Mouse (Mus musculus): Measurements from ENCODE around the gene Rps27. TPM values are rescaled to one million over a fixed set of nuclear protein-coding genes. Genes with fewer than 3 reads are reported as not detected.

Gene Rps27
- polyA plus RNA-seq, 1 experiment from 2014 or later, result 1,066 TPM

- no peaks in the 10 kb centered on the region for H3K9me3 ChIP-seq
- peak overlapping the region; percentile 88 for H3K27ac ChIP-seq
- DNase-seq (ENCODE audit: low spot score), result peak; percentile 81
- peaks cover 26% of the 10 kb centered on the region for H3K36me3 ChIP-seq
- peak overlapping the region; percentile 58 for H3K4me3 ChIP-seq
- peaks cover 27% of the 10 kb centered on the region for H3K4me1 ChIP-seq (replicated peaks)
- no peaks in the 10 kb centered on the region for H3K27me3 ChIP-seq (ENCODE audit: insufficient read depth, poor library complexity, severe bottlenecking)
- WGBS, result under 1% methylated on average over 20 of the region's 20 CpGs
Observed at GRCm38 (mm10) chr3:90220531-90220951, 7.1 kb upstream of the Rps27 start.

- 21% methylated on average over 6 of the region's 6 CpGs for WGBS
- peak overlapping the region; percentile 88 for H3K27ac ChIP-seq
- H3K4me3 ChIP-seq, result peak overlapping the region; percentile 58
- DNase-seq (ENCODE audit: low spot score), result peak; percentile 47
- H3K36me3 ChIP-seq, result peaks cover 22% of the 10 kb centered on the region
- H3K4me1 ChIP-seq (replicated peaks), result peaks cover 27% of the 10 kb centered on the region
- H3K27me3 ChIP-seq (ENCODE audit: insufficient read depth, poor library complexity, severe bottlenecking), result no peaks in the 10 kb centered on the region
- no peaks in the 10 kb centered on the region for H3K9me3 ChIP-seq
Observed at GRCm38 (mm10) chr3:90220088-90220487, 6.6 kb upstream of the Rps27 start.

GRCm38 (mm10) chr3:90215825-90216380, 2.5 kb upstream of the Rps27 start:
- no peaks in the 10 kb centered on the region for H3K9me3 ChIP-seq
- peaks cover 36% of the 10 kb centered on the region for H3K4me1 ChIP-seq (replicated peaks)
- no peak for DNase-seq (ENCODE audit: low spot score)
- H3K36me3 ChIP-seq, result peaks cover 19% of the 10 kb centered on the region
- 50% methylated on average over 1 of the region's 1 CpGs for WGBS
- no peak overlapping the region for H3K27ac ChIP-seq
- no peaks in the 10 kb centered on the region for H3K27me3 ChIP-seq (ENCODE audit: insufficient read depth, poor library complexity, severe bottlenecking)
- no peak overlapping the region for H3K4me3 ChIP-seq

- no peak for DNase-seq (ENCODE audit: low spot score)
Observed at GRCm38 (mm10) chr3:90213956-90214684, 669 bp upstream of the Rps27 start.

GRCm38 (mm10) chr3:90212723-90213122, 728 bp downstream of the Rps27 start:
- DNase-seq (ENCODE audit: low spot score), result no peak
- Histone ChIP-seq H3K4me3 (peak overlapping the region; percentile 82), H3K4me1 (replicated peaks) (peaks cover 30% of the 10 kb centered on the region), H3K9me3 (no peaks in the 10 kb centered on the region), H3K36me3 (peaks cover 50% of the 10 kb centered on the region), H3K27ac (peak overlapping the region; percentile 97), H3K27me3 (ENCODE audit: insufficient read depth, poor library complexity, severe bottlenecking) (no peaks in the 10 kb centered on the region)
- WGBS, result 15% methylated on average over 5 of the region's 5 CpGs

More at GRCm38 (mm10) chr3:90213956-90214684, 669 bp upstream of the Rps27 start:
- peak overlapping the region; percentile 82 for H3K4me3 ChIP-seq
- peaks cover 30% of the 10 kb centered on the region for H3K4me1 ChIP-seq (replicated peaks)
- peaks cover 37% of the 10 kb centered on the region for H3K36me3 ChIP-seq
- H3K9me3 ChIP-seq, result no peaks in the 10 kb centered on the region
- H3K27me3 ChIP-seq (ENCODE audit: insufficient read depth, poor library complexity, severe bottlenecking), result no peaks in the 10 kb centered on the region
- WGBS, result 16% methylated on average over 12 of the region's 12 CpGs
- H3K27ac ChIP-seq, result peak overlapping the region; percentile 97

GRCm38 (mm10) chr3:90211475-90212398, 1.7 kb downstream of the Rps27 start:
- Histone ChIP-seq H3K27ac (no peak overlapping the region), H3K27me3 (ENCODE audit: insufficient read depth, poor library complexity, severe bottlenecking) (no peaks in the 10 kb centered on the region), H3K4me1 (replicated peaks) (peaks cover 30% of the 10 kb centered on the region), H3K36me3 (peaks cover 60% of the 10 kb centered on the region), H3K4me3 (peak overlapping the region; percentile 82), H3K9me3 (no peaks in the 10 kb centered on the region)
- WGBS, result 86% methylated on average over 13 of the region's 13 CpGs
- DNase-seq (ENCODE audit: low spot score), result no peak

- Histone ChIP-seq H3K36me3 (peaks cover 77% of the 10 kb centered on the region), H3K9me3 (no peaks in the 10 kb centered on the region), H3K4me1 (replicated peaks) (peaks cover 30% of the 10 kb centered on the region), H3K27ac (no peak overlapping the region), H3K27me3 (ENCODE audit: insufficient read depth, poor library complexity, severe bottlenecking) (no peaks in the 10 kb centered on the region), H3K4me3 (no peak overlapping the region)
- no peak for DNase-seq (ENCODE audit: low spot score)
- WGBS, result 94% methylated on average over 5 of the region's 5 CpGs
Observed at GRCm38 (mm10) chr3:90209908-90210566, 3.4 kb downstream of the Rps27 start.

GRCm38 (mm10) chr3:90208662-90209061, 4.8 kb downstream of the Rps27 start:
- H3K4me3 ChIP-seq, result no peak overlapping the region
- peaks cover 23% of the 10 kb centered on the region for H3K4me1 ChIP-seq (replicated peaks)
- no peak overlapping the region for H3K27ac ChIP-seq
- H3K36me3 ChIP-seq, result peaks cover 81% of the 10 kb centered on the region
- no peak for DNase-seq (ENCODE audit: low spot score)
- WGBS, result 85% methylated on average over 2 of the region's 2 CpGs
- no peaks in the 10 kb centered on the region for H3K9me3 ChIP-seq
- no peaks in the 10 kb centered on the region for H3K27me3 ChIP-seq (ENCODE audit: insufficient read depth, poor library complexity, severe bottlenecking)

- Histone ChIP-seq H3K27ac (no peak overlapping the region), H3K9me3 (no peaks in the 10 kb centered on the region), H3K36me3 (peaks cover 49% of the 10 kb centered on the region), H3K4me1 (replicated peaks) (0 out of 2 replicates have a peak, but pooled peaks cover 2% of the 10 kb centered on the region), H3K4me3 (no peak overlapping the region), H3K27me3 (ENCODE audit: insufficient read depth, poor library complexity, severe bottlenecking) (no peaks in the 10 kb centered on the region)
- DNase-seq (ENCODE audit: low spot score), result no peak
- 96% methylated on average over 2 of the region's 2 CpGs for WGBS
Observed at GRCm38 (mm10) chr3:90204582-90204981, 8.9 kb downstream of the Rps27 start.

- Histone ChIP-seq H3K27ac (no peak overlapping the region), H3K27me3 (ENCODE audit: insufficient read depth, poor library complexity, severe bottlenecking) (no peaks in the 10 kb centered on the region), H3K4me3 (no peak overlapping the region), H3K9me3 (no peaks in the 10 kb centered on the region), H3K36me3 (peaks cover 40% of the 10 kb centered on the region), H3K4me1 (replicated peaks) (0 out of 2 replicates have a peak, but pooled peaks cover 2% of the 10 kb centered on the region)
- 79% methylated on average over 5 of the region's 5 CpGs for WGBS
- no peak for DNase-seq (ENCODE audit: low spot score)
Observed at GRCm38 (mm10) chr3:90203619-90204018, 9.8 kb downstream of the Rps27 start.

- 67% methylated on average over 1 of the region's 1 CpGs for WGBS
- Histone ChIP-seq H3K4me1 (replicated peaks) (0 out of 2 replicates have a peak, but pooled peaks cover 2% of the 10 kb centered on the region), H3K27me3 (ENCODE audit: insufficient read depth, poor library complexity, severe bottlenecking) (no peaks in the 10 kb centered on the region), H3K9me3 (no peaks in the 10 kb centered on the region), H3K4me3 (no peak overlapping the region), H3K27ac (no peak overlapping the region), H3K36me3 (peaks cover 32% of the 10 kb centered on the region)
- DNase-seq (ENCODE audit: low spot score), result no peak
Observed at GRCm38 (mm10) chr3:90202884-90203283, 10.6 kb downstream of the Rps27 start.

- DNase-seq (ENCODE audit: low spot score), result no peak
- WGBS, result 86% methylated on average over 1 of the region's 1 CpGs
- Histone ChIP-seq H3K36me3 (no peaks in the 10 kb centered on the region), H3K4me1 (replicated peaks) (no peaks in the 10 kb centered on the region), H3K27ac (no peak overlapping the region), H3K27me3 (ENCODE audit: insufficient read depth, poor library complexity, severe bottlenecking) (no peaks in the 10 kb centered on the region), H3K4me3 (no peak overlapping the region), H3K9me3 (no peaks in the 10 kb centered on the region)
Observed at GRCm38 (mm10) chr3:90197548-90197947, 15.9 kb downstream of the Rps27 start.

Measured in hindbrain, embryonic 10.5 days (tissue).